Comparison of ENCODE assay signal across 8 mouse cellular contexts in the genomic region with DNA sequence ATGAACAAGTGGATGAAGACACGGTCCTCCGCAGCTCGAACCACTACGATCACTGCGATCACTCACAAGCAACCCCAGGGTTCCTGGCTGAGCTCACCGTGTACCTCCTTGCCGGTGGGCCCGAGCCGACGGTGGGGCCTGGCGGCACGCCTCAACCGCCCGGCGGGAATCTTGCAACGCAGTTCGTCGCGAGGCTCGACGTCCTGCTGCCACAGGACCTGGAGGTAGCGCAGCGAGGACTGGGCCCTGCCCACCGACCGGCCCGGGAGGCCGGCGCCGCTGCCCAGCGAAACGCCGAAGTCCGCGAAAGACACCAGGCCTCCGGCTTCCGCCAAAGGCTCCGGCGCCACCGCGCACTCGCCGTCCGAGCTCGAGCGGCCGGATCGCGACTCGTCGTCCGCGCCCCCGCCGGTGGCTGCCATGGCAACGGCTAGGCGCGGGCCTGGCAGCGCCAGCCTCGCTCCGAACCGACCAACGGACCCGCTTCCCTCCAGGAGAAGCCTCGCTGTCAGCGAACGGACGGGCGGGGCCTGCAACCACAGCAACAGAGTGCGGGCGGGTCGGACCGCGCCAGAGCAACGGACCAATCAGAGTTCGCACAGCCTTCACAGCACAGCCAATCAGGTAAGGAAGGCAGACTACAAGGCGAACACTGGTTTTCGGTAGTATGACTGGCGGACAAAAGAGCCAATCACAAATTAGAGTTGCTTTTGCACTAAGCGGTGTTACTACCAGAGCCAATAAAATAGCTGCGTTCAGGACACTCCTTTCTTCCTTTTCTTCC. TPM values are rescaled to one million over a fixed set of nuclear protein-coding genes. Genes with fewer than 3 reads are reported as not detected.
DNase-seq lines count a peak whose midpoint lies in the region; ATAC-seq and TF ChIP-seq lines count a peak whose summit lies in the region.

A gene (minus strand): TSS at position 518 of the 784 bp plus-strand sequence.

- under 1% methylated on average over 80 of the region's 80 CpGs for WGBS in embryonic facial prominence, embryonic 13.5 days
- under 1% methylated on average over 80 of the region's 80 CpGs for WGBS in kidney, adult 2 months
- WGBS in limb, embryonic 12.5 days, result under 1% methylated on average over 75 of the region's 80 CpGs
- WGBS in midbrain, embryonic 15.5 days, result under 1% methylated on average over 80 of the region's 80 CpGs
- under 1% methylated on average over 80 of the region's 80 CpGs for WGBS in spleen, adult 2 months

- peak within 1 kb of the TSS; percentile 95 for H3K4me3 ChIP-seq in embryonic facial prominence, embryonic 13.5 days
- peak within 1 kb of the TSS; percentile 78 for H3K4me3 ChIP-seq in kidney, adult 2 months (ENCODE audit: insufficient read depth, low read depth, low read length)
- peak within 1 kb of the TSS; percentile 95 for H3K4me3 ChIP-seq in limb, embryonic 12.5 days (replicated peaks)
- peak within 1 kb of the TSS; percentile 99 for H3K4me3 ChIP-seq in midbrain, embryonic 15.5 days
- peak within 1 kb of the TSS; percentile 98 for H3K4me3 ChIP-seq in spleen, adult 2 months (ENCODE audit: extremely low read depth, insufficient read depth, insufficient read length)

- ATAC-seq in embryonic facial prominence, embryonic 13.5 days (ENCODE audit: insufficient number of reproducible peaks, insufficient read depth, low FRiP score, low TSS enrichment, low read depth), result peak; percentile 99
- peak; percentile 98 for ATAC-seq in limb, embryonic 12.5 days (ENCODE audit: insufficient number of reproducible peaks, insufficient read depth, low FRiP score, low TSS enrichment, low read depth)
- peak; percentile 100 for ATAC-seq in midbrain, embryonic 15.5 days (replicated peaks)

- peak; percentile 81 for TF ChIP-seq POLR2A in kidney, adult 2 months (IDR thresholded peaks at IDR 0.05; ENCODE audit: low read depth, low read length)
- TF ChIP-seq POLR2A in spleen, adult 2 months (IDR thresholded peaks at IDR 0.05; ENCODE audit: low read depth, low read length), result peak; percentile 36; the same call in 1 of the 2 replicates

- H3K9ac ChIP-seq in embryonic facial prominence, embryonic 13.5 days, result peak within 1 kb of the TSS; percentile 94
- H3K9ac ChIP-seq in limb, embryonic 12.5 days (replicated peaks), result peak within 1 kb of the TSS; percentile 89
- H3K9ac ChIP-seq in midbrain, embryonic 15.5 days, result peak within 1 kb of the TSS; percentile 92

- no peaks in the 10 kb centered on the region for H3K9me3 ChIP-seq in embryonic facial prominence, embryonic 13.5 days
- no peaks in the 10 kb centered on the region for H3K9me3 ChIP-seq in limb, embryonic 12.5 days
- H3K9me3 ChIP-seq in midbrain, embryonic 15.5 days, result no peaks in the 10 kb centered on the region

- H3K27me3 ChIP-seq in embryonic facial prominence, embryonic 13.5 days, result no peaks in the 10 kb centered on the region
- H3K27me3 ChIP-seq in kidney, adult 2 months (replicated peaks; ENCODE audit: control insufficient read depth, insufficient read depth, low read length), result no peaks in the 10 kb centered on the region
- H3K27me3 ChIP-seq in limb, embryonic 12.5 days, result no peaks in the 10 kb centered on the region
- no peaks in the 10 kb centered on the region for H3K27me3 ChIP-seq in midbrain, embryonic 15.5 days (replicated peaks)
- H3K27me3 ChIP-seq in spleen, adult 2 months (ENCODE audit: control insufficient read depth, insufficient read depth, low read length), result no peaks in the 10 kb centered on the region

- peak within 1 kb of the TSS; percentile 77 for H3K27ac ChIP-seq in embryonic facial prominence, embryonic 13.5 days
- peak within 1 kb of the TSS; percentile 55 for H3K27ac ChIP-seq in kidney, adult 2 months (ENCODE audit: insufficient read depth, low read depth, low read length)
- peak within 1 kb of the TSS; percentile 58 for H3K27ac ChIP-seq in limb, embryonic 12.5 days
- H3K27ac ChIP-seq in midbrain, embryonic 15.5 days, result peak within 1 kb of the TSS; percentile 86
- H3K27ac ChIP-seq in spleen, adult 2 months (ENCODE audit: insufficient read depth, low read length), result peak within 1 kb of the TSS; percentile 81

- no peak for TF ChIP-seq CTCF in kidney, adult 2 months (conservative IDR thresholded peaks at IDR 0.05; ENCODE audit: insufficient read depth, insufficient read length, low read depth, low read length)
- TF ChIP-seq CTCF in spleen, adult 2 months (IDR thresholded peaks at IDR 0.05; ENCODE audit: extremely low read depth, insufficient read depth, insufficient read length, insufficient replicate concordance), result no peak

- peak within 1 kb of the TSS; percentile 84 for H3K4me2 ChIP-seq in embryonic facial prominence, embryonic 13.5 days
- H3K4me2 ChIP-seq in limb, embryonic 12.5 days, result peak within 1 kb of the TSS; percentile 84
- H3K4me2 ChIP-seq in midbrain, embryonic 15.5 days, result peak within 1 kb of the TSS; percentile 64

- peaks cover 24% of the 10 kb centered on the region for H3K4me1 ChIP-seq in embryonic facial prominence, embryonic 13.5 days
- H3K4me1 ChIP-seq in kidney, adult 2 months (ENCODE audit: control insufficient read depth, insufficient read depth, low read length), result peaks cover 5% of the 10 kb centered on the region; the same call in 1 of the 2 replicates
- H3K4me1 ChIP-seq in limb, embryonic 12.5 days (replicated peaks), result peaks cover 24% of the 10 kb centered on the region
- peaks cover 22% of the 10 kb centered on the region for H3K4me1 ChIP-seq in midbrain, embryonic 15.5 days
- peaks cover 2% of the 10 kb centered on the region for H3K4me1 ChIP-seq in spleen, adult 2 months (ENCODE audit: control insufficient read depth, insufficient read depth, insufficient read length)

- DNase-seq in 3134 (ENCODE audit: extremely low read depth, insufficient read length, low spot score), result peak; percentile 98
- DNase-seq in adrenal gland, postnatal 36 days, result peak; percentile 98
- DNase-seq in heart, adult 18-20 months, result peak; percentile 98 to 100
- DNase-seq in kidney, adult 2 months, result peak; percentile 100
- peak; percentile 96 to 99 for DNase-seq in spleen, adult 2 months (ENCODE audit: low read depth in 1 of 2, low spot score in 2 of 2)

- peaks cover 33% of the 10 kb centered on the region for H3K36me3 ChIP-seq in embryonic facial prominence, embryonic 13.5 days
- no peaks in the 10 kb centered on the region; the same call in 1 of the 2 replicates for H3K36me3 ChIP-seq in kidney, adult 2 months (ENCODE audit: control insufficient read depth, insufficient read depth, low read length)
- H3K36me3 ChIP-seq in limb, embryonic 12.5 days, result peaks cover 35% of the 10 kb centered on the region
- H3K36me3 ChIP-seq in midbrain, embryonic 15.5 days (replicated peaks), result peaks cover 10% of the 10 kb centered on the region; the same call in 1 of the 2 replicates
- peaks cover 16% of the 10 kb centered on the region for H3K36me3 ChIP-seq in spleen, adult 2 months (ENCODE audit: control insufficient read depth, insufficient read depth, low read length)

RNA-seq across cellular contexts. Expression of the gene that starts here (rescaled TPM):
- total RNA-seq in adrenal gland, postnatal 36 days (2021), result 10 to 100 TPM; 18.9 to 27.0 TPM
- 54.1 and 57.7 TPM in 2 replicates for polyA plus RNA-seq in embryonic facial prominence, embryonic 13.5 days (2015; fragmentation: Nextera tagmentation; extraction: Ambion mirVana)
- 1 to 10 TPM; 7.2 to 8.6 TPM for total RNA-seq in heart, adult 18-20 months (2021)
- polyA plus RNA-seq in kidney, adult 2 months (2012; rRNA removed), result 38.9 and 52.2 TPM in 2 replicates
- 63.7 and 67.1 TPM in 2 replicates for polyA plus RNA-seq in limb, embryonic 12.5 days (2016; fragmentation: Nextera tagmentation; extraction: Ambion mirVana)
- 61.0 and 64.3 TPM in 2 replicates for polyA plus RNA-seq in midbrain, embryonic 15.5 days (2015; fragmentation: Nextera tagmentation; extraction: Ambion mirVana)
- 57.3 and 78.9 TPM in 2 replicates for polyA plus RNA-seq in spleen, adult 2 months (2012; rRNA removed)

Comparison
In these comparisons a context has a peak if more than half of its experiments do, and no peak if none do; other contexts are left out.
1. Peak in every context shown above with its lines: DNase-seq, ATAC-seq, H3K4me3 ChIP-seq and H3K27ac ChIP-seq.